Mouse (Mus musculus): Measurements from ENCODE around the gene Gm37240. TPM values are rescaled to one million over a fixed set of nuclear protein-coding genes. Genes with fewer than 3 reads are reported as not detected.
A peak's percentile ranks its signal among the peaks of the same experiment; 100 is the strongest.

Gene Gm37240
- polyA plus RNA-seq, 1 experiment from 2014 or later, result 13.4 TPM

- Histone ChIP-seq H3K4me1 (ENCODE audit: control insufficient read depth, insufficient read depth, low read length) (no peaks in the 10 kb centered on the region), H3K4me2 (ENCODE audit: low read depth, low read length) (no peak overlapping the region), H3K27ac (replicated peaks; ENCODE audit: low read depth, low read length) (no peak overlapping the region), H3K4me3 (ENCODE audit: low read depth, low read length) (no peak overlapping the region), H3K36me3 (ENCODE audit: control insufficient read depth, insufficient read depth, low read length) (no peaks in the 10 kb centered on the region), H3K9ac (ENCODE audit: low read depth, low read length) (no peak overlapping the region), H3K27me3 (replicated peaks; ENCODE audit: control insufficient read depth, insufficient read depth, low read length) (no peaks in the 10 kb centered on the region), H3K9me3 (ENCODE audit: control insufficient read depth, low read length) (no peaks in the 10 kb centered on the region)
- 87% methylated on average over 8 of the region's 8 CpGs for WGBS
- ATAC-seq (ENCODE audit: low read depth), result no peak
- no peak for DNase-seq (ENCODE audit: low spot score)
Measured at GRCm38 (mm10) chr3:84679542-84679941, 1207.8 kb downstream of the Gm37240 start.

- ATAC-seq (ENCODE audit: low read depth) (no peak), DNase-seq (ENCODE audit: low spot score) (no peak)
- Histone ChIP-seq H3K4me1 (ENCODE audit: control insufficient read depth, insufficient read depth, low read length) (no peaks in the 10 kb centered on the region), H3K27me3 (replicated peaks; ENCODE audit: control insufficient read depth, insufficient read depth, low read length) (no peaks in the 10 kb centered on the region), H3K9ac (ENCODE audit: low read depth, low read length) (no peak overlapping the region), H3K4me3 (ENCODE audit: low read depth, low read length) (no peak overlapping the region), H3K9me3 (ENCODE audit: control insufficient read depth, low read length) (no peaks in the 10 kb centered on the region), H3K36me3 (ENCODE audit: control insufficient read depth, insufficient read depth, low read length) (no peaks in the 10 kb centered on the region), H3K4me2 (ENCODE audit: low read depth, low read length) (no peak overlapping the region), H3K27ac (replicated peaks; ENCODE audit: low read depth, low read length) (no peak overlapping the region)
- 75% methylated on average over 5 of the region's 5 CpGs for WGBS
Measured at GRCm38 (mm10) chr3:84678891-84679290, 1208.4 kb downstream of the Gm37240 start.

GRCm38 (mm10) chr3:84675710-84676109, 1211.6 kb downstream of the Gm37240 start:
- H3K4me1 ChIP-seq (ENCODE audit: control insufficient read depth, insufficient read depth, low read length), result no peaks in the 10 kb centered on the region
- H3K36me3 ChIP-seq (ENCODE audit: control insufficient read depth, insufficient read depth, low read length), result no peaks in the 10 kb centered on the region
- H3K9me3 ChIP-seq (ENCODE audit: control insufficient read depth, low read length), result no peaks in the 10 kb centered on the region
- no peaks in the 10 kb centered on the region for H3K27me3 ChIP-seq (replicated peaks; ENCODE audit: control insufficient read depth, insufficient read depth, low read length)
- H3K4me2 ChIP-seq (ENCODE audit: low read depth, low read length), result no peak overlapping the region
- DNase-seq (ENCODE audit: low spot score) (no peak), ATAC-seq (ENCODE audit: low read depth) (no peak)
- 62% methylated on average over 5 of the region's 5 CpGs for WGBS
- no peak overlapping the region for H3K4me3 ChIP-seq (ENCODE audit: low read depth, low read length)
- no peak overlapping the region for H3K27ac ChIP-seq (replicated peaks; ENCODE audit: low read depth, low read length)
- no peak overlapping the region for H3K9ac ChIP-seq (ENCODE audit: low read depth, low read length)

GRCm38 (mm10) chr3:84673552-84673951, 1213.8 kb downstream of the Gm37240 start:
- Histone ChIP-seq H3K27ac (replicated peaks; ENCODE audit: low read depth, low read length) (no peak overlapping the region), H3K9me3 (ENCODE audit: control insufficient read depth, low read length) (no peaks in the 10 kb centered on the region), H3K4me1 (ENCODE audit: control insufficient read depth, insufficient read depth, low read length) (no peaks in the 10 kb centered on the region), H3K36me3 (ENCODE audit: control insufficient read depth, insufficient read depth, low read length) (no peaks in the 10 kb centered on the region), H3K4me2 (ENCODE audit: low read depth, low read length) (no peak overlapping the region), H3K27me3 (replicated peaks; ENCODE audit: control insufficient read depth, insufficient read depth, low read length) (no peaks in the 10 kb centered on the region), H3K9ac (ENCODE audit: low read depth, low read length) (no peak overlapping the region), H3K4me3 (ENCODE audit: low read depth, low read length) (no peak overlapping the region)
- ATAC-seq (ENCODE audit: low read depth), result no peak
- no peak for DNase-seq (ENCODE audit: low spot score)
- 95% methylated on average over 6 of the region's 6 CpGs for WGBS

GRCm38 (mm10) chr3:84672136-84672535, 1215.2 kb downstream of the Gm37240 start:
- Histone ChIP-seq H3K27me3 (replicated peaks; ENCODE audit: control insufficient read depth, insufficient read depth, low read length) (peaks cover 6% of the 10 kb centered on the region), H3K9ac (ENCODE audit: low read depth, low read length) (no peak overlapping the region), H3K27ac (replicated peaks; ENCODE audit: low read depth, low read length) (no peak overlapping the region), H3K9me3 (ENCODE audit: control insufficient read depth, low read length) (no peaks in the 10 kb centered on the region), H3K4me1 (ENCODE audit: control insufficient read depth, insufficient read depth, low read length) (no peaks in the 10 kb centered on the region), H3K4me2 (ENCODE audit: low read depth, low read length) (no peak overlapping the region), H3K4me3 (ENCODE audit: low read depth, low read length) (no peak overlapping the region), H3K36me3 (ENCODE audit: control insufficient read depth, insufficient read depth, low read length) (no peaks in the 10 kb centered on the region)
- DNase-seq (ENCODE audit: low spot score) (no peak), ATAC-seq (ENCODE audit: low read depth) (no peak)
- WGBS, result 85% methylated on average over 12 of the region's 12 CpGs

- DNase-seq (ENCODE audit: low spot score) (no peak), ATAC-seq (ENCODE audit: low read depth) (no peak)
- 84% methylated on average over 3 of the region's 3 CpGs for WGBS
- peaks cover 12% of the 10 kb centered on the region for H3K4me1 ChIP-seq (ENCODE audit: control insufficient read depth, insufficient read depth, low read length)
- no peaks in the 10 kb centered on the region for H3K36me3 ChIP-seq (ENCODE audit: control insufficient read depth, insufficient read depth, low read length)
- H3K27ac ChIP-seq (replicated peaks; ENCODE audit: low read depth, low read length), result no peak overlapping the region
- no peak overlapping the region for H3K4me3 ChIP-seq (ENCODE audit: low read depth, low read length)
- no peak overlapping the region for H3K4me2 ChIP-seq (ENCODE audit: low read depth, low read length)
- no peak overlapping the region for H3K9ac ChIP-seq (ENCODE audit: low read depth, low read length)
- no peaks in the 10 kb centered on the region for H3K9me3 ChIP-seq (ENCODE audit: control insufficient read depth, low read length)
- peaks cover 17% of the 10 kb centered on the region for H3K27me3 ChIP-seq (replicated peaks; ENCODE audit: control insufficient read depth, insufficient read depth, low read length)
Measured at GRCm38 (mm10) chr3:84668957-84669356, 1218.4 kb downstream of the Gm37240 start.

GRCm38 (mm10) chr3:84665255-84666073, 1221.9 kb downstream of the Gm37240 start:
- Histone ChIP-seq H3K4me3 (ENCODE audit: low read depth, low read length) (peak overlapping the region; percentile 34), H3K9ac (ENCODE audit: low read depth, low read length) (peak overlapping the region; percentile 52; the same call in 1 of the 2 replicates), H3K9me3 (ENCODE audit: control insufficient read depth, low read length) (no peaks in the 10 kb centered on the region), H3K36me3 (ENCODE audit: control insufficient read depth, insufficient read depth, low read length) (no peaks in the 10 kb centered on the region), H3K4me2 (ENCODE audit: low read depth, low read length) (peak overlapping the region; percentile 66), H3K27ac (replicated peaks; ENCODE audit: low read depth, low read length) (peak overlapping the region; percentile 48), H3K27me3 (replicated peaks; ENCODE audit: control insufficient read depth, insufficient read depth, low read length) (peaks cover 17% of the 10 kb centered on the region), H3K4me1 (ENCODE audit: control insufficient read depth, insufficient read depth, low read length) (peaks cover 12% of the 10 kb centered on the region)
- DNase-seq (ENCODE audit: low spot score), result peak; percentile 80
- peak; percentile 86 for ATAC-seq (ENCODE audit: low read depth)
- 4% methylated on average over 21 of the region's 21 CpGs for WGBS

GRCm38 (mm10) chr3:84664686-84665085, 1222.6 kb downstream of the Gm37240 start:
- H3K36me3 ChIP-seq (ENCODE audit: control insufficient read depth, insufficient read depth, low read length), result no peaks in the 10 kb centered on the region
- H3K27ac ChIP-seq (replicated peaks; ENCODE audit: low read depth, low read length), result no peak overlapping the region
- peaks cover 17% of the 10 kb centered on the region for H3K27me3 ChIP-seq (replicated peaks; ENCODE audit: control insufficient read depth, insufficient read depth, low read length)
- H3K4me1 ChIP-seq (ENCODE audit: control insufficient read depth, insufficient read depth, low read length), result peaks cover 12% of the 10 kb centered on the region
- no peak overlapping the region for H3K9ac ChIP-seq (ENCODE audit: low read depth, low read length)
- no peaks in the 10 kb centered on the region for H3K9me3 ChIP-seq (ENCODE audit: control insufficient read depth, low read length)
- no peak overlapping the region for H3K4me3 ChIP-seq (ENCODE audit: low read depth, low read length)
- WGBS, result 67% methylated on average over 8 of the region's 8 CpGs
- DNase-seq (ENCODE audit: low spot score), result no peak
- no peak overlapping the region for H3K4me2 ChIP-seq (ENCODE audit: low read depth, low read length)
- no peak for ATAC-seq (ENCODE audit: low read depth)

GRCm38 (mm10) chr3:84663858-84664257, 1223.5 kb downstream of the Gm37240 start:
- H3K4me1 ChIP-seq (ENCODE audit: control insufficient read depth, insufficient read depth, low read length), result peaks cover 12% of the 10 kb centered on the region
- no peaks in the 10 kb centered on the region for H3K36me3 ChIP-seq (ENCODE audit: control insufficient read depth, insufficient read depth, low read length)
- H3K9ac ChIP-seq (ENCODE audit: low read depth, low read length), result no peak overlapping the region
- no peak overlapping the region for H3K4me2 ChIP-seq (ENCODE audit: low read depth, low read length)
- no peak for DNase-seq (ENCODE audit: low spot score)
- no peak for ATAC-seq (ENCODE audit: low read depth)
- H3K27me3 ChIP-seq (replicated peaks; ENCODE audit: control insufficient read depth, insufficient read depth, low read length), result peaks cover 17% of the 10 kb centered on the region
- H3K9me3 ChIP-seq (ENCODE audit: control insufficient read depth, low read length), result no peaks in the 10 kb centered on the region
- no peak overlapping the region for H3K4me3 ChIP-seq (ENCODE audit: low read depth, low read length)
- no peak overlapping the region for H3K27ac ChIP-seq (replicated peaks; ENCODE audit: low read depth, low read length)
- WGBS, result 85% methylated on average over 4 of the region's 4 CpGs
